Mouse (Mus musculus) liver, embryonic 14.5 days (tissue): ENCODE data around the gene Mllt1.

Experiments
- CTCF ChIP-seq: IDR thresholded peaks from 2 replicates; pipeline ENCODE4 v1.5.1; 2016; ENCODE audit warnings: antibody characterized with exemption, low read depth, control low read depth
- EP300 ChIP-seq: IDR thresholded peaks from 2 replicates; pipeline ENCODE4 v1.6.1; 2016; ENCODE audit warnings: antibody characterized with exemption, low read depth

- no peak for TF ChIP-seq CTCF
- no peak for TF ChIP-seq EP300
Measured at GRCm38 (mm10) chr17:56872512-56872911, 62.7 kb downstream of the Mllt1 start.
